Mouse (Mus musculus) ovary, postnatal 36 days (tissue): ENCODE results near the gene Gm21865.
"Not testable (repeated sequence)": the region's sequence is repeated elsewhere in the genome, so short reads cannot be mapped to it uniquely, and the experiment has no call there.

Experiments
- DNase-seq: peaks from one replicate; pipeline ENCODE4 v3.0.0; 2022; ENCODE audit warnings: low spot score, mixed read lengths

Gene Gm21865

DNA sequence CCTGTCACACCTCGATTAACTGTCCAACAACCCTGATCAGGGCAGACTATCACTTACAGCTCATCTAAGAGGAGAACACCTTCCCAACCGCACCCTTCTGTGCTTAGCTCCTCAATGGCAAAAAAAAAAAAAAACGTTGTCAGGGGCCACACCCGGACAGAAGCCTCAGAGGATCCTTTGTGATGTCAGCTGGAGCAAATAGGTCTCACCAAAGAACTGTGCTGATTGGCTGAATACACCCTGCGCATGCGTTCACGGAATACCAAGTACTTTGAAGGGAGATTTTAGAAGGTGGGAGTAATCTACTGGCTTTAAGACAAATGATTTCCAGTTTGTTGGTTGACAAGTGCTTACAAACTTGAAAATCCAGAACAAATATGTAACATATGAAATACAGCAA is at the start of gene Gm21865:
Gene Gm21865, minus strand, starts transcription at position 101 of the 400 bp plus-strand sequence.
- DNase-seq, result not testable (repeated sequence)
